Mouse (Mus musculus) embryonic facial prominence, embryonic 10.5 days (tissue): ENCODE measurements around the gene Eml4. TPM values are rescaled to one million over a fixed set of nuclear protein-coding genes. Genes with fewer than 3 reads are reported as not detected.

Experiments used
- DNase-seq: peaks from one replicate; pipeline ENCODE4 v3.0.0-alpha.2; 2017; ENCODE audit warnings: low spot score
- H3K27ac ChIP-seq: fragments of 300-500 bp; sonication (generic); replicated peaks from 2 replicates; pipeline ENCODE4 v1.5.1; 2016; ENCODE audit warnings: mild to moderate bottlenecking
- H3K27me3 ChIP-seq: fragments of 300-500 bp; sonication (generic); replicated peaks from 2 replicates; pipeline ENCODE4 v1.6.1; 2016; ENCODE audit warnings: low read depth, mild to moderate bottlenecking; ENCODE audit not compliant: poor library complexity, severe bottlenecking
- H3K36me3 ChIP-seq: fragments of 300-500 bp; sonication (generic); replicated peaks from 2 replicates; pipeline ENCODE4 v1.6.1; 2016; ENCODE audit warnings: mild to moderate bottlenecking, moderate library complexity
- H3K4me1 ChIP-seq: fragments of 300-500 bp; sonication (generic); 2 replicates; pipeline ENCODE4 v1.6.1; 2016
- H3K4me3 ChIP-seq: fragments of 300-500 bp; sonication (generic); 2 replicates; pipeline ENCODE4 v1.5.1; 2016; ENCODE audit warnings: mild to moderate bottlenecking, moderate library complexity
- H3K9me3 ChIP-seq: fragments of 300-500 bp; sonication (generic); 2 replicates; pipeline ENCODE4 v1.6.1; 2016; ENCODE audit warnings: mild to moderate bottlenecking
- WGBS: fragments of 180-500 bp; shearing (Covaris S2); methylation state at CpG from one replicate; pipeline ENCODE4 v1.1.7; 2016; 5-methylcytosine and 5-hydroxymethylcytosine counted together
- polyA plus RNA-seq: library from polyadenylated mRNA; unstranded; fragments of >200 nt; fragmentation: Nextera tagmentation; extraction: Ambion mirVana; gene quantifications from 2 replicates; pipeline ENCODE4 v1.2.1, GENCODE M21; 2016

Eml4 gene
- polyA plus RNA-seq, 1 experiment from 2014 or later = 56.0 TPM

- 94% methylated on average over 7 of the region's 7 CpGs for WGBS
- Histone ChIP-seq H3K27me3 (no peaks in the 10 kb centered on the region), H3K36me3 (peaks cover 43% of the 10 kb centered on the region)
These were observed 132.2 kb downstream of the Eml4 start for GRCm38 (mm10) chr17:83482817-83483536.

GRCm38 (mm10) chr17:83483784-83484183 is 133.1 kb downstream of the Eml4 start:
- peaks cover 35% of the 10 kb centered on the region for H3K36me3 ChIP-seq
- no peak for DNase-seq
- H3K27me3 ChIP-seq = no peaks in the 10 kb centered on the region
- H3K27ac ChIP-seq = no peak overlapping the region
- H3K4me3 ChIP-seq = no peak overlapping the region
- peaks cover 7% of the 10 kb centered on the region; the same call in 1 of the 2 replicates for H3K4me1 ChIP-seq
- no peaks in the 10 kb centered on the region for H3K9me3 ChIP-seq
- 85% methylated on average over 2 of the region's 2 CpGs for WGBS

More at GRCm38 (mm10) chr17:83482817-83483536, 132.2 kb downstream of the Eml4 start:
- H3K27ac ChIP-seq = no peak overlapping the region
- H3K4me1 ChIP-seq = 0 out of 2 replicates have a peak, but pooled peaks cover 5% of the 10 kb centered on the region
- no peak overlapping the region for H3K4me3 ChIP-seq
- no peaks in the 10 kb centered on the region for H3K9me3 ChIP-seq
- DNase-seq = no peak

DNA sequence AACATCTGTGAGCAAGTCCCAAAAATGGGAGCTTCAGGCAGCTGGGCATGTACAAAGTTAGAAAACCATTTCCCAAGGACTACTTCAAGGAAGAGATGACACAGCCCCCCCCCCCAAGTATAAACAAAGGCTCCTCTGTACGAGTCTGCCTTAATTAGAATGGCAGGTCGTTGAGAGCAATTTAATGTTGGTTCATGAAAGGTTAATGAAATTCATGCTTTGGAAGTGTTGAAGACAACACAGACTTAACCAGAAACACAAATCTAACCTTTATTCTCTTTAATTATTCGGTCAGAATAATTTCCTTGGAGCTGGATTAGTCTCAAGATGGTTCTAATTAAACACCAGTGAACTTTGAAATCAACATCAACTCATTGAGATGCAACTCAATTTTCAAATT is 137.0 kb downstream of the Eml4 start:
- Histone ChIP-seq H3K4me3 (no peak overlapping the region), H3K4me1 (peaks cover 11% of the 10 kb centered on the region), H3K9me3 (peaks cover 17% of the 10 kb centered on the region), H3K36me3 (peaks cover 16% of the 10 kb centered on the region; the same call in 1 of the 2 replicates), H3K27me3 (no peaks in the 10 kb centered on the region), H3K27ac (no peak overlapping the region)
- 56% methylated on average over 3 of the region's 3 CpGs for WGBS
- no peak for DNase-seq

GRCm38 (mm10) chr17:83498889-83499288 is 148.2 kb downstream of the Eml4 start:
- Histone ChIP-seq H3K4me3 (no peak overlapping the region), H3K36me3 (peaks cover 76% of the 10 kb centered on the region), H3K27me3 (no peaks in the 10 kb centered on the region), H3K9me3 (peaks cover 10% of the 10 kb centered on the region; the same call in 1 of the 2 replicates), H3K4me1 (no peaks in the 10 kb centered on the region), H3K27ac (no peak overlapping the region)
- no peak for DNase-seq
- WGBS = 95% methylated on average over 5 of the region's 5 CpGs

DNA sequence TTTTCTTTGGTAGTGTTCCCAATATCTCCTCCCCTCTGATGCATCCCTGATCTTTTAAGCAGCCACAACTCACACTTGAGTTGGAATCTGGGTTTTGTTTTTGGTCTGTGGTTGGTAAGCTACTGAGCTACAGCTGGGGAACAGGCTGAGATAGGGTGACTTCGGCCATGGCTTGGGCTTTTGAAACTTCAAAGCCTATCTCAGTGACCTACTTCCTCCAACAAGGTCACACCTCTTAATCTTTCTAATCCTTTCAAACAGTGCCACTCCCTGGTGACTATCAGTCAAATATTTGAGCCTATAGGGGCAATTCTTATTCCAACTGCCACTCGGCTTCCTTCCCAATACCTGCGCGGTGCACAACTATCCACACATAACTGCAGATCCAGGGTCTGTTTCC is 149.0 kb downstream of the Eml4 start:
- DNase-seq = no peak
- peaks cover 84% of the 10 kb centered on the region for H3K36me3 ChIP-seq
- 96% methylated on average over 4 of the region's 4 CpGs for WGBS
- H3K27me3 ChIP-seq = no peaks in the 10 kb centered on the region
- no peaks in the 10 kb centered on the region for H3K4me1 ChIP-seq
- H3K9me3 ChIP-seq = peaks cover 10% of the 10 kb centered on the region; the same call in 1 of the 2 replicates
- H3K4me3 ChIP-seq = no peak overlapping the region
- H3K27ac ChIP-seq = no peak overlapping the region

DNA sequence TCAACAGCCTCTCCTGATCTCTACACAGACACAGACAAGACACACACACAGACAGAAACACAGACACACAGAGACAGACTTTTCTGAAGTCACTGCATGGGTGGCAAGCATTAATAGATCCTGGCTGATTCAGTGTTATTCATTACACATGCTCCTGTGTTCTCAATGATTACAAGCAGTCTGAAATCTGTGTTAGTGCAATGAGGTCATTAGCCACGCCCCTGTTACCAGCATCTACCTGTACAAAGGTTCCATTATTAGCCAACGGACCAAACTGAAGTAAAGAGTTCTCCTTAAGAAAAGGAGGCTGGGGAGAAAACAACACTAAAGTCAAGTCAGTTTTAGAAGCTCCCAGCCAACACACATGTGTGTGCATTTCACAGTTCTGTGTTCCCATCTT is 153.0 kb downstream of the Eml4 start:
- Histone ChIP-seq H3K36me3 (peaks cover 80% of the 10 kb centered on the region), H3K27me3 (no peaks in the 10 kb centered on the region), H3K27ac (no peak overlapping the region), H3K9me3 (peaks cover 6% of the 10 kb centered on the region; the same call in 1 of the 2 replicates), H3K4me1 (no peaks in the 10 kb centered on the region), H3K4me3 (no peak overlapping the region)
- 83% methylated on average over 2 of the region's 2 CpGs for WGBS
- no peak for DNase-seq

- no peaks in the 10 kb centered on the region for H3K27me3 ChIP-seq
- H3K27ac ChIP-seq = no peak overlapping the region
- no peak overlapping the region for H3K4me3 ChIP-seq
- 92% methylated on average over 3 of the region's 3 CpGs for WGBS
- DNase-seq = no peak
- peaks cover 14% of the 10 kb centered on the region for H3K36me3 ChIP-seq
- H3K4me1 ChIP-seq = peaks cover 30% of the 10 kb centered on the region
- H3K9me3 ChIP-seq = no peaks in the 10 kb centered on the region
These were observed 161.4 kb downstream of the Eml4 start for GRCm38 (mm10) chr17:83512130-83512529.

DNA sequence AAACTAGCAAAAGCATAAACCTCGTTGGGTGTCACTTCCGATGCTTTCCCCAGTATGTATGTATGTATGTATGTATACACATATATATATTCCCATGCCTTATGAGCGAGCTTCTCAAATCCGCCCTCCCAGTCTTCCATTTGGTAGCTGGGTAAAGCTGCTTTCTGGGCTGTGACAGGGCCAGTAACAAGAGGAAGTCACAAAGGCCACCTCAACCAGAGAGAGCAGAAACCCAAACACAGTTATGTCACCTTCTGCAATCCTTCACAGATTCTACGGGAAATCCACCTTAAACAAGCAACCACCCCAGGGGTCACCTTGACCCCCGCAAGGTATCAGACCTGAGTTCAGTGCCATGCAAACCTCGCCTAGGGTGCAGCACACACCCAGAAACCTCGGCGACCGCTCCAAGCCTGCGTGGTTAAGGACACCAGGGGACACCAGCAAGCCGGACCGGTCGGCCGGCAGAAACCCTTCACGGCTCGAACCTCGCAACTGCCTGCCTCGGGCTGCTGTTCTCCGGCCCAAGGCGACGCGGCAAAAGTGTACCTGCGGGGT is 163.0 kb downstream of the Eml4 start:
- H3K4me3 ChIP-seq = peak overlapping the region; percentile 89
- H3K27me3 ChIP-seq = no peaks in the 10 kb centered on the region
- H3K27ac ChIP-seq = peak overlapping the region; percentile 97
- no peak for DNase-seq
- no peaks in the 10 kb centered on the region for H3K36me3 ChIP-seq
- H3K4me1 ChIP-seq = peaks cover 30% of the 10 kb centered on the region
- H3K9me3 ChIP-seq = no peaks in the 10 kb centered on the region
- 2% methylated on average over 24 of the region's 24 CpGs for WGBS

DNA sequence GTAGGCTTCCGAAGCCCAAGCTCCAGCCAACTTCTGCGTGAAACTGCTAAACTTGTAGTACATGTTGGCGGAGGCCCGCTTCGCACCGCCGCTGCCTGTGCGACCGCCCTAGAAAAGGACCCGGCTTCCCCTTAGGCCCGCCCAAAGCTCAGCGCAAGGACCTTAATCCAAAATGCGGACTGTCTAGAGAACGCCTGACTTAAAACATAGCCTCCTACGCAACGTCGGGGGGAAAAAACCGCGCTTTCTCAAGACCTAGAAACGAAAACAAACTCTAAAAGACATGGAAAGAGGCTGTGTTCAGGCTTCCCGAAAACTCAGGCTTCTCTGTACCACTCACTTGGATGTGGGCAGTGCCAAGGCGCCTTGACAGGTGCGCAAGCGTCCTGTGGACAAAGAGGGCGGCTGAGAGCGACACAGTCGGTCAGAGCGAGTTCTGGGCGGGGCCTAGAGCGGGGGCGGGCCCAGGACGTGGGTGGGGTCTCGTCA is 163.5 kb downstream of the Eml4 start:
- H3K36me3 ChIP-seq = no peaks in the 10 kb centered on the region
- H3K9me3 ChIP-seq = no peaks in the 10 kb centered on the region
- H3K27ac ChIP-seq = peak overlapping the region; percentile 97
- WGBS = under 1% methylated on average over 33 of the region's 33 CpGs
- peak; percentile 95 for DNase-seq
- no peaks in the 10 kb centered on the region for H3K27me3 ChIP-seq
- H3K4me1 ChIP-seq = peaks cover 30% of the 10 kb centered on the region
- H3K4me3 ChIP-seq = peak overlapping the region; percentile 89

DNA sequence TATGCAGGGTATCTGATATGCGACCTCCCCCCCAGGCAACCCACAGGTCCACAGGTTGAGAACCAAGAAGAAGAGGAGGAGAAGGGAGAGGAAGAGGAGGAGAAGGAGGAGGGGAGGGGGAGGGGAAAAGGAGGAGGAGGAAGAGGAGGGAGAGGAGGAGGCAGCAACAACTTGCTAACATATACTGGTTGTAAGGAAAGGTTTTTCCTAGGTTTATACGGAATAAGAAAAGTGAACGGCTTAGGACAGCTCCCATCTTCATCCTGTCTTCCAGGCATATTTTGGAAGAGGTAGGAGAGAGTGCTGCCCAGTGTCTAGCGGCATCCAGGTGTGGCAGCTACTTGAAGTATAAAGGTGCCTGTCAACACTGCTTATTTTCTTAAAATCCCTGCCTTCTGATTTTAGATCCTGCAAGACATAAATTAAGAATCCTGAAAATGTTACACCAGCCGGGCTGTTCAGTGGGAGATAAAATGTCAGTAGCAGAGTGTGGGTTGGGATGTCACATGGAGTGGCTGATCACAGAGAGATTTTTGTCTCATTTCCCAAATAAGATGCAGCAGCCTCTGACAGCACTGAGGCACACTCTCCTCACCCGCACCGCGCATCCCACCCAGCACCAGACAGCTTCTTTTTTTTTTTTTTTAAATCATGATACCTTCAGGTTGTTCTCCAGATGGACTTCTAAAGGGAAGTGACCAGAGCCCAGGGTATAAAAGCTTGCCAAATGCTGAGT is 166.7 kb downstream of the Eml4 start, which contains the start of gene Cox7a2l:
TSS of gene Cox7a2l (minus strand) at position 51 of the 736 bp plus-strand sequence.
- WGBS = 94% methylated on average over 8 of the region's 8 CpGs
- Histone ChIP-seq H3K4me1 (peaks cover 22% of the 10 kb centered on the region), H3K27ac (no peak within 1 kb of the TSS), H3K27me3 (no peaks in the 10 kb centered on the region), H3K36me3 (no peaks in the 10 kb centered on the region), H3K4me3 (no peak within 1 kb of the TSS), H3K9me3 (no peaks in the 10 kb centered on the region)
- no peak for DNase-seq

DNA sequence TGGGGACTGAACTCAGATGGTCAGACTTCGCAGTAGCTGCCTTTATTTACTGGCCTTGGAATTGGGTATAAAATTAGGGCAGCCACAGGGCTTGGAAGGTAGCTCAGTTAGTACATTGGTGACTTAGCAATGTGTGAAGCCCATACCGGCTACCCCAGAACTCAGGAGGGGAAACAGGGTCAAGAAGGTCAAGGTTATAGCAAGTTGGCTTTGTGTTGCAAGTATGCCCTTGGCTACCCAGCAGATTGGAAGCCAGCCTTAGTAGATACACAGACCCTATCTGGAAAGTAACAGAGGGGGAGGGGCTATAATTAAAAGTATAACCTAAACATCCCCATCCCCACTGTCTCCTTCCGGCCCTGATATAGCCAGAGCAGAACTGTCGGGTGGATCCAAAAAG is 171.2 kb downstream of the Eml4 start:
- Histone ChIP-seq H3K27me3 (peaks cover 13% of the 10 kb centered on the region; the same call in 1 of the 2 replicates), H3K4me1 (peaks cover 24% of the 10 kb centered on the region), H3K4me3 (no peak overlapping the region), H3K27ac (no peak overlapping the region), H3K36me3 (no peaks in the 10 kb centered on the region), H3K9me3 (no peaks in the 10 kb centered on the region)
- 88% methylated on average over 4 of the region's 4 CpGs for WGBS
- no peak for DNase-seq

GRCm38 (mm10) chr17:83522590-83523379 is 172.1 kb downstream of the Eml4 start:
- DNase-seq = no peak
- peaks cover 33% of the 10 kb centered on the region for H3K4me1 ChIP-seq
- no peak overlapping the region for H3K4me3 ChIP-seq
- peaks cover 13% of the 10 kb centered on the region; the same call in 1 of the 2 replicates for H3K27me3 ChIP-seq
- 72% methylated on average over 7 of the region's 7 CpGs for WGBS
- H3K36me3 ChIP-seq = no peaks in the 10 kb centered on the region
- H3K27ac ChIP-seq = no peak overlapping the region
- H3K9me3 ChIP-seq = no peaks in the 10 kb centered on the region
